Mouse (Mus musculus) mesoderm, embryonic 11.5 days (tissue): ENCODE measurements at regions not wholly inside any gene's neighbourhood (a gene's known extent, or its start where the extent isn't known, plus 50 kb on each side); places are given as distances from the start of the nearest gene placed in this dataset.
A peak's percentile ranks its signal among the peaks of the same experiment; 100 is the strongest.

Experiments used
- DNase-seq: peaks from one replicate; pipeline ENCODE4 v3.0.0-alpha.2; 2012; ENCODE audit warnings: low read depth, low spot score

DNA sequence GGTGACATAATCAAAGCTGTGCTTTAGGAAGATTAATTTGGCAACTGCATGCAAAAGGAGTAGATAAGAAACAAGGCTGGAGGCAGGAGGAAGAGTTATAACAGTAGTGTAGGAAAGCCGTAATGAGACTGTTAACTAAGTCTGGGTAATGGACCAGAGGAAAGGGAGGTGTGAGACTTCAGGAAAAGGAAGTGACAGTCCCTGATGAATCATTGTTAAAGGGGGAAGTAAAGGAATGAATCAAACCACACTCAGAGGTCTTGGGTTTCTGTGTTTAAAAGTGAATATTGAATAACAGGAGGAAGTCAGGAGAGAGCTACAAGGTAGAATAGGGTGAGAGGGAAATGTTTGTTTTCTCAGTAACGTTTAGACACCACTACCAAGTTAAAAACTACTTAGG, 1175.9 kb downstream of the Diaph3 start:
- no peak for DNase-seq

DNA sequence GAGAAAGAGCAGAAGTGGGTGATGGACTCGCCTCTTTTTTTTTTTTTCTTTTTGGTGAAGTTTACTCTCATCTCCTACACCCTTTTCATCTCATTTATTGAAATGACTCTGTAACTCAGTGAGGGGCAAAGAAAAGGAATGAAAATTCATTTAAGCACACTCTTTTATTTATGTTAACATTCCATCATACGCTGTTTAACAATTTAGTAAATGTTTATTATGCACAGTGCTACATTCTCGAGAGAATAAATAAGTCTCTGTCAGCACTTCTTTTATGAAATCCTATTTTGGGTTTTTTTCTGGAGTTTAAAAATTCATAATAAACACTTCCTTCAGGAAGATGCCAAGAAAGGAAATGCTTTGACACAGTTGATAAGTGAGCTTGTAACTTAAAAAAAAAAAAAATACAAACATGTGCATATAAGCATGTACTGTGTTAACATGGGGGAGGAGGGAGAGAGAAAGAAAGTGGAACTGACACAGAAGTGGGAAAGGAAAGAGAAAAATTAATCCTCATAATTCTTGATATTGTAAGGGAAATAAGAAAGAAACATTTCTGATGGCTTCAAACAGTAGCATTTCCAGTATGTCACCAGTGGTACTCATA, 1195.2 kb downstream of the Diaph3 start:
- no peak for DNase-seq

DNA sequence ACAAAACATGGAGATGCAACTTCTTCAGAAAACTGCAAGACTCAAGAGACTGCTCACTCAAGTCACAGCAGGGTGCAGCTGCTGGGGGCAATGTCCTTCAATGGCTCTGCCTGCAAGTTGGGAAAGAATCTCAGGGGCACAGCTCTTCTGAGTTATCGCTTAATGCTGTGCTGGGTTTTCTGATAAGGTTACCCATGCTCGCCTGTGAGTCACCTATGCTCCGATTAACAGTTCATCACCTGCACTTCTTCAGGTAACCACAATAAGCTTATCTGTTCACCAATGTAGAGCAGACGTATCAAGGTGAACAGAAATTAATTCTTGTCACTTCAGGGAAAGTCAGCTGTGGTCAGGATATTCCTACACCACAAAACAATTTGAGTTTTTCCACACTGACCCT, 1198.2 kb downstream of the Diaph3 start:
- no peak for DNase-seq

DNA sequence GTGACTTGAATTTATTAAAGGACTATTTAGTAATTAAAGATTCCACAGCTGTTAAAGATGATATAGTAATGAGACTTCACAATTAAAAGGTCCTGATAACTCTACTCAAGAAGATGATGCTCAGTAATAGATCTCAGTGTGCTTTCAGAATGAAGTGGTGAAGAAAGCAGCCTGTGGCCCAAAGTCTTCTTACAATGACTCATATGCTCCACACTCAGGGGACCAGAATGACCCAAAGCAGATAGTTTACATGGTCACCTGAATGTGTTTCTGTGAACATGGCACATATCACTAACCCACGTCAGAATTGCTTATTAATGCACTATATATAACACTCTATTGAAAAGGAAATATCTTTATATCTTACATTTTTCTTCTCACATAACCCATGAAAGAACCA, 1200.5 kb downstream of the Diaph3 start:
- DNase-seq: no peak

DNA sequence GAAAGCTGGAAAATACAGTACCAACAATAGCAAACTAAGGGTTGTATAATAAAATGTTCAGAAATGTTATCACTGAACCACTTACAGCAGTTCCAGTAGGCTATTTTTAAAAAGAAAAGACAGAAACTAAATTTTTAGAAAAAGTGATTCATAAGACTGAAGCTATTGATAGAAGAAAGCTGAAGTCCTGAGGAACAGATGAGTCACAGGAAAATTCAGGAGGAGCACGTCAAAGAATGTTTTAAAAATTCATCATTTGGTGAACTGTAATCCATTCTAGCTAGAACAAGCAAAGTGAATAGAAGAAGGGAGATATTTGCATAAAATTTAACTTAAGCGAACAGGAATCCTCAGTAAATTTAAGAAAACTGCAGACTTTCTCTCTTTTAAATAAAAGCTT, 1205.9 kb downstream of the Diaph3 start:
- no peak for DNase-seq

DNA sequence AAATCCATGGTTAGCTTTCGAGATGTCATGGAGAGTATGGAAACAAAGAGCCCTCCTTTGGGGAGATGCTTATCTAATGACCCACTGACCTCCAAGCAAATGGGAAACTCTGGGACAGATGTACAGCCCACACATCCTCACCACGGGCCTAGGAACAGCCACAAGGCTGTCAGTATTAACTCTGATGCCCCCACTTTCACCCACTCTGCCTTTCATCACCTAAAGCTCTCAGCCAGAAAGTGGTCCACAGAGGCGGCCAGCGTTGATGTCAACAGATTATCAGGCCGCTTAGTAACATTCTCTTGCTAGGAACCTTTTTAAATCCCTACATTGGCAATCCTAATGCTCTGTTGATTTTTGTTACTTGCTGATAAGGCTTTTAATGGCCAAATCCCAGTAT, 1210.6 kb downstream of the Diaph3 start:
- DNase-seq: no peak

DNA sequence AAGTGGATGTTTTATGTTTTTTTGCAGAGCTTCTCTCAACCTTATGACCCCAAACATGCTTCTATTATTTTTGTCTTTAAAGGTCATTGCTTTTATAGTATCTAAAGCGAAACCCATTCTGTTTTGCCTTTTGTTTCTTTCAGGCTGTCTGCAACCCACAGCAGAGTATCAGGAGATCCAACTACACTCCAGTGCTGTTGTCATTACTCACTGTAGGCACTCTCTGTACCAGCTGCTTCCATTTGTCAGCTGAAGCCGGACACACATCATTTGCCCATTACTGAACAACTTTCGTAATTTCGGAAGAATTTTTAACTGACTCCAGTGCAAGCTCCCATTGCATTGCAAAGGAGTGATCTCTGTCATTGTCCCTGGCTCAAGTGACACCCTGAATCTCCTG, 1222.1 kb downstream of the Diaph3 start:
- DNase-seq: peak; percentile 25

DNA sequence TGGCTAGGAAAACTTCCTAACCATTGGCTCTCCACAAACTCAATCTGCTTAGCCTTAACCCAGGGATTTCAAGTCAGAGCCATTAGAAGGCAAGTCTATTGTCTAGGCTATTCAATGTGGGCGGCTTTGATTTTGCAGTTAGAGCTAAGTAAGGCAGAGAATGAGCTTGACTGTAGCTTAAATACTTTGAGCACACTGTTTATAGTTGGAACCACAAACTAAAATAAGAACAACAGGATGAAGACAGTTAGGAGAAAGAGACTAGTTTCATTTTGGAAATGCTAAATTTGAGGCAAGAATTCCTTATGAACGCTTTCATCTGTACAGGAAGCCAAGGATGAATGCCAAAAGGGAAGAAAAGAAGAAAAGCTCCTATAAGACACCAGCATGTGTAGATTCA, 1225.3 kb downstream of the Diaph3 start:
- no peak for DNase-seq

DNA sequence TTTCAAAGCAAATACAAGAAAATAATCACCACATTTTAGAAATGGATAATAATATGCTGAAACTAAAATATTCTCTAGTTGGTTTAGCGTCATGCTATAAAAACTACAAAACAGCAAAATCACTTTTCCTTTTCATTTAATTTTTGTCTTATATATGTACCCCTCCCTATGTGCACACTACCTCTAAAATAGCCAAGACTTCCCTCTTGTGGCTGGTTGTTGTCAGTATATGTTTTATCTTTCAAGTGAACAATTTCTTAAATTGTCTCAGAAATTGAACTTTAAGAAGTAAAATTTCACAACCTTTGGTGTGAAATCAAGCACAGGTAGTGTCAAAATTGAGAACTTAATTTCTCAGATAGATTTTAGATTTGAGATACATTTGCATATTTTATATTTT, 1243.1 kb downstream of the Diaph3 start:
- DNase-seq: no peak

DNA sequence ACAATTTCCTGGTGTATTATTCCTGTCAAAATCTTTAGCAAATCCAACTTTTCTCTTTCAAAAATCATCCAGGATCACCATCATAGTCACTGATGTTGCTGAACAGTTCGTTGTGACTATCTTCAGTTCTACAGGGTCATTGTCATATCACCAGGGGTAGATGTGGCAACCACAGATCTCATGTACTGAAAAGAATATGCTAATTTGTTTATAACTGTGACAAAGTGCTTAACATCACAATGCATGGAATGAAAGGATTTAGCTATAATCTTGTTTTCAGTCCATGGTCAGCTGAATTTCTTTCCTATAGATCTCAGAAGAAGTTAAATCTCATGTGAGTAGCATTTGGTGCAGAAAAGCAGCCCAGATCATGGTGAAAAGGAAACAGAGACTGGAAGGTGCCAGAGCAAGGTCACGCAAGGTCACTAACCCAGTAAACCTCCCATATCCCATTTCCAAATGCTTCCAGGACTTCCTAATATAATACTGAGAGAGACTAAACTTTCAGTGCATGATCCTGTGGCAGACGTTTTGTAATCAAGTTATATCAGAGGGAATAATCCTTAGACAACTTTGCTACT, 1279.6 kb downstream of the Diaph3 start:
- DNase-seq: no peak

DNA sequence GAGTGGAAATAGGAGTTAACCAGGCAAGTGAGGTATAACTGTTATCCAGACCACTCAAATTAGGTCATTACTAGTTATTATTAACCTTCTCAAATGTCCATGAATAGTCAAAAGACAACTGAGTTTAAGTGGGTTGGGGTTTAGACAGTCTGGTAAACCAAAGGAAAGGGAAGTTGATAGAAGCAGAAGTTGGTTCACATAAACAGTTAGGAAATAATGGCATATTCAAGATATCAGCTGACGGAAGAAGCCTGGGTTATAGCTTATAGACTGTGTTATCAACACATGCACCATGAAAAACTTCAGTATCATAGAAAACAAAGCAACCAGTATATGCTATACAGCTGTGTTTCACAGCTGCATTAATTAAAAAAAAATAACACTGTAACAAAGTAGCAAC, 1291.5 kb downstream of the Diaph3 start:
- DNase-seq: no peak

DNA sequence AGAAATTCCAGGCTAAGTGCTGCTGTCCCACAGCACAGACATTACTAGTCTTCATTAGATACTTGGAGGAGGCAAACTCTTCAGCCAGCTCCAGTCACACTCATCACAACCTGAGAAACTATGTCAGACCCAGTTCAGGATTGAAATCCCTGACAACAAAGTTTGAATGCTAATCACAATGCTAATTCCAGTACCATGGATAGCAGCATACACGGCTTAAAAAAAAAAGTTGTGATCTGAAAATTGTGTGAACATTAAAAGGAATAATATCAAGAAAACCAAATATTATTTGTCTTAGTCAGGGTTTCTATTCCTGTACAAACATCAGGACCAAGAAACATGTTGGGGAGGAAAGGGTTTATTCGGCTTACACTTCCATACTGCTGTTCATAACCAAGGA, 1305.5 kb downstream of the Diaph3 start:
- DNase-seq: no peak

DNA sequence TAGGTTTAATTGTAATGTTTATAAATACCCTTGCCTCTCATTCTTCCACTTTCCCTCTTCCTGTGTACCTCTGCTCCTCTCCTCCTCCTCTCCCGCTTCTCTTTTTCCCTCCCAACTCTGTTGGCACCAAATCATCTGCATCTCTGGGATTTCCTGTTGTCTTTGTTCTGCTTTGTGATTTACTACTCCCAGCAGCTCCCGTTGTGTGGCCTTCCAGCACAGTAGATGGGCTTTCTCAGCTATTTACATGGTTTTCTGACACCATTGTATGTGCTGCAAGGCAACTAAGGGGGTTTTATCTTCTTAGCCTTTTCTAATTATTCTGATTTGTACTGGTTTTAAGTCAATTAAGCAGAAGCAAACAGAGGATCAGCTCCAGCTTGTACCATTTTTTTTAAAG, 1326.1 kb downstream of the Diaph3 start:
- peak; percentile 28 for DNase-seq

DNA sequence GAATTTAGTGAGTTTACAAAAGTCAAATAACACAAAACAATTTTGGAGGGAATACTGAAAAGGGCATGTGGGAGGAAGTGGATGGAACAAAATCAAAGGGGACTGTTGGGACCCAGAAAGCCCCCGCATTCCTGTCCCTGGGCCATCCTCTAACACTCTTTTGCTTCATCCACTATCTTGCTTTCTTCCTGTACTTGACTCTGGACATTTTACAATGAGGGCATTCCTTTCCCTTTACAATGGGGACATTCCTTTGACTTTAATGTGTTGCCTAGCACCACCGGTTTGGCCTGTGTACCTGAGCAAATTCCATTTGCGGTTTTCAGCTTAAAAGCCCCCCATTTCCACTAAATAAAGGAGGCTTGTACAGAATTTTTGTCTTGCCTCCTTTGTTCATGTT, 1341.0 kb downstream of the Pcdh17 start:
- DNase-seq: no peak

DNA sequence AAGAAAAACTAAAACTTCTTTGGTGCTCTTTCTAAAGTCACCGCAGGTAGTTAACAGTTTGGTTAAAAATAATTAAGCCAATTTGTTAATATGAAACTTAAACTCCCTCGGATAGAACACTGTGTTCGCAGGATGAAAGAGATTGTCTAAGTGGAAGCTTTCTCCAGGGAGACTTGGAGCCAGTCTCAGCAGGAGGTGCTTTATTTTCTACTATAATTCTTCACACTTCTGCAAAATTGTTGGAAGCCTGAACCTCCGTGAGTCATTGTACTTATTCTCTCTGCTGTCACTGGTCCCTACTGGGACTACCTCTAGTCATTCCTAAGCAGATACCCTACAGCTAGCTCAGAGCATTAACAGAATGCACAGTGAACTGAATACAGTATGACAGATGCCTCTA, 1327.3 kb downstream of the Pcdh17 start:
- no peak for DNase-seq

DNA sequence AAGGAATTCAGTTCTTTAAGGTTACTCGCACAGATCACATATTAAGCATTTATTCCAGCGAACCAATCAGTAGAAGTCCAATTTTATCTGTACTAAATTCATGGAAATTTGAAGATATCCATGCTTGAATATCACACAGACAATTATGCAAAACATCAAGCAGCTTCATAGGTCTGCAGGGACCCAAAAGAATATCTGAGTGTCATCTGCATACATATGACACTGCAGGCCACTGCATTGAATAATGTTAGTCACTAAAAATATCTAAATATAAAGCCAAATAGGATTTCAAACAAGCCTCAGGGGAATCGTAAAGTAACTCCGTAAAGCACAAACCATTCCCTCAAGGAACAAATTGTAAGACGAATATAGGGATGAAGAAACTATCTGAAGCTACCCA, 1324.9 kb downstream of the Pcdh17 start:
- DNase-seq: no peak

DNA sequence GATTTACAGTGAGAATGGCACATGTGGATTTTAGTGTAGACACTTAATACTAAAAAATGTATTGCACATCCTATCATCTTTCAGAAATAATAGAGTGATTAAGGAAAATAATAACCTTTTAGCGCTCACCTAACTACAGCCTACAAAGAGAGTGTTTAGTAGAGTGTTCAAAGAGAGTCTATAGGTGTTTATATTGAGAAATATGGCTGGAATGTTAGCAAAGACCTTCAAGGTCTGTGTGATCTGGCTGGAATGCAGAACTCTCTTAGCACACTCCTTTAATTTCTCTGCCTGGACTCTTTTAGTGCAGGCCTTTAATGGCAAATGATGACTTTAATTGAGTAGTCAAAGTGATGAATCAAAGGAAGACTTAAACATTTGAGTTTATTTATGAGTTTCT, 1314.0 kb downstream of the Pcdh17 start:
- DNase-seq: no peak

DNA sequence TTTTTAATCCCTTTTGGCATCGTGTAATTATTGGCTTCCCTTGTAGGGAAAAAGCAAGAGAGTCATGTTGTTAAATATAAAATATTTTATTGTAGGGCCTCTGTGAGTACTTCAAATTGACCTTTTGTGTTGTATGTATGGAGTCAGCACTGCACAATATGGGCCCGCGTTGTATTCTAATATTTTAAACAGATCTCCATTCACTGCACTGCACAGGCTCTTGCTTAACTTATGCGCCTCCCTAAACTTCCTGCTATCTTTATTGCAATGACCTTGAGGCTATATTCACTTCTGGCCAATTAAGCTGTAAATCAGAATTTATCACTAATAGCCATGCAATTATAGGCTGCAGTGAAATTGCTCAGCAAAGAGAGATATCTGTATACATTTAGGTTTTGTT, 1295.2 kb downstream of the Pcdh17 start:
- DNase-seq: no peak
